Mouse (Mus musculus): ENCODE results near the gene Ankrd28. TPM values are rescaled to one million over a fixed set of nuclear protein-coding genes. Genes with fewer than 3 reads are reported as not detected.
A peak's percentile ranks its signal among the peaks of the same experiment; 100 is the strongest.

Ankrd28 gene
- total RNA-seq, 2 experiments from 2014 or later = 36.7 to 49.1 TPM

DNA sequence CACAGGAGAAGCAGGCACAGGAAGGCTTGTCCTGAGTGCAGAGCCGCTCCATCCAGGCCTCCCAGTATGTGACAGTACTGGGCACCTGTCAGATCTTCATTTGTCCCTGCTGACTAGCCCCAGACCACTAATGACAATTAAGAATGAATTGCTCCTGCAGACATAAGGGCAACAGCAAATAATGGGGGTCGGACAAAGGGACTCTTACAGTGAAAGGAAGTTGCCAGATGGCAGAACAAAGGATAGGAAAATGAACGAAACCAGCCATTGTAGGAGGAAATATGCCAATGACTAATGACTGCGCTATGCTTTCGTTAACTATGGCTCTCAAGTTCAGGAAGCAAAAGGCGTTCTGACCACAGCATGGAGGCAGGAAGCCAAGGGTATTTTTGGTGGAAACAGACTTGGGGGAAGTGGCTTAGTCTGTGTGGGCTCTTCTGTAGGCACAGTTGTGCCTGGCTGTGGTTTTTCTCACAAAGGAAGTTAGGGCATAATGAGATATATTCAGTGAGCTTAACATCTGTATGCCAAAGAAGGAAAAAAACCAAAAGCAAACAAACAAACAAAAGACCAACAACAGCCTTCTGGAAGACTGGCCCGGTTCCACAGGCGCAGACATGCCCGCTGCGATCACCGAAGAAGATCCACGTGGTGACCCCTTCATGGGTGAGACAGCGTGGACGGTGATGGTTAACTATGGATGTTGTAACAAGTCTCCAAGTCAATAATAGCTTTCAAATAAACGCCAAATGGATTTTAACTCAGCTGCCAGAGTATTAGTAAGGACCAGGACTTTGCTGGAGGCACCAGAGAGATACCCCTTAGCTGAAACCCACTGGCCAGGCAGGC, 160.6 kb downstream of the Ankrd28 start:
- no peak for DNase-seq
- intact Hi-C loops (cut with DNase I) = no loop called here

- DNase-seq = peak; percentile 76 to 79
- intact Hi-C loops (cut with DNase I) = no loop called here
These were observed 161.3 kb downstream of the Ankrd28 start for GRCm38 (mm10) chr14:31669161-31669611.

GRCm38 (mm10) chr14:31668326-31668725, 162.1 kb downstream of the Ankrd28 start:
- intact Hi-C loops (cut with DNase I) = no loop called here

GRCm38 (mm10) chr14:31667741-31668140, 162.7 kb downstream of the Ankrd28 start:
- no peak for DNase-seq
- intact Hi-C loops (cut with DNase I) = no loop called here

More at GRCm38 (mm10) chr14:31668326-31668725, 162.1 kb downstream of the Ankrd28 start:
- DNase-seq = no peak

DNA sequence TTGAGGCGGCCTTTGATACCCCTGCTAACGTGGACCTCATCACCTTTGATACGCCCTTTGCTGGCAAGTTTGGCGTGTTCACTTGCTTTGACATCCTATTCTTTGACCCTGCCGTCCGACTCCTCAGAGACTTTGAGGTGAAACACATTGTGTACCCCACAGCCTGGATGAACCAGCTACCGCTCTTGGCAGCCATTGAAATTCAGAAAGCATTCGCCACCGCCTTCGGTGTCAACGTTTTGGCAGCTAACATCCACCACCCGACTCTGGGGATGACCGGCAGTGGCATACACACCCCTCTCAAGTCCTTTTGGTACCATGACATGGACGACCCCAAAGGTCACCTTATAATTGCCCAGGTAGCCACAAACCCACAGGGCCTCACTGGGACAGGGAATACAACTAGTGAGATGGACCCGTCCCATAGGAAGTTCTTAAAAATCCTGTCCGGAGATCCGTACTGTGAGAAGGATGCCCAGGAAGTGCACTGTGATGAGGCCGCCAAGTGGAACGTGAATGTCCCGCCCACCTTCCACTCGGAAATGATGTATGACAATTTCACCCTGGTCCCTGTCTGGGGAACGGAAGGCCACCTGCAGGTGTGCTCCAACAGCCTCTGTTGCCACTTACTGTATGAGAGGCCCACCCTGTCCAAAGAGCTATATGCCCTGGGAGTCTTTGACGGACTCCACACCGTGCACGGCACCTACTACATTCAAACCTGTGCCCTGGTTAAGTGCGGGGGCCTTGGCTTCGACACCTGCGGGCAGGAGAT, 163.3 kb downstream of the Ankrd28 start:
- no peak for DNase-seq
- intact Hi-C loops (cut with DNase I) = no loop called here

- intact Hi-C loops (cut with DNase I) = no loop called here
- no peak for DNase-seq
These were observed 164.9 kb downstream of the Ankrd28 start for GRCm38 (mm10) chr14:31665566-31665940.

DNA sequence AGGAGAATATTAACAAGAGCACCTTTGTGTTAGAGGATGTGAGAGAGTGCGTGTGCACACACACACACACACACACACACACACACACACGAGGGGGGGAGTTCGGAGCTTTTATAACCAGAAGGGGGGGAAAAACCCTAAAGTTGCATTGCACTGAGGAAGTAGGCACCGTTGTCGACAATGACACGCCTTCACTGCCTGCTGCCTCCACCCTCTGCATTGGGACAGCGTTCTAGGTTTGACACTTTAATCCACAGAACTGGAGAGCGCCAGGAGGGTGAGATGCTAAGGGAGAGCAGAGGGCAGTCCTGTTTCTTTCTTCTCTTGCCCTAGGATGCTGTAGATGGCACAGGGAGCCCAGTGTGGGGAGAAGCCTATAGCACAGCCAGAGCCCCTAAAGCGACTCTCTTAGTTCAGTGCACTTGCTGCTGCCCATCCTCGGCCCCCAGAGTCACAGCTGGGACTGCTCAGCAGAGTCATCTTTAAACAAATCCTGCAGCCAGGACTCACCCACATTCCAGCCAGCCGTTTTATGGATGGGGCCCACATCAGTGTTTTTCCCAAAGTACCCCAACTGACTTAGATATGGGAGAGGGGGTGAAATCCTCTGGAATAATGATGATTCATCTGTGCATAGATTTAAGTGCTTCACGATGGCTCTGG, 165.4 kb downstream of the Ankrd28 start:
- intact Hi-C loops (cut with DNase I) = no loop called here
- DNase-seq = no peak

DNA sequence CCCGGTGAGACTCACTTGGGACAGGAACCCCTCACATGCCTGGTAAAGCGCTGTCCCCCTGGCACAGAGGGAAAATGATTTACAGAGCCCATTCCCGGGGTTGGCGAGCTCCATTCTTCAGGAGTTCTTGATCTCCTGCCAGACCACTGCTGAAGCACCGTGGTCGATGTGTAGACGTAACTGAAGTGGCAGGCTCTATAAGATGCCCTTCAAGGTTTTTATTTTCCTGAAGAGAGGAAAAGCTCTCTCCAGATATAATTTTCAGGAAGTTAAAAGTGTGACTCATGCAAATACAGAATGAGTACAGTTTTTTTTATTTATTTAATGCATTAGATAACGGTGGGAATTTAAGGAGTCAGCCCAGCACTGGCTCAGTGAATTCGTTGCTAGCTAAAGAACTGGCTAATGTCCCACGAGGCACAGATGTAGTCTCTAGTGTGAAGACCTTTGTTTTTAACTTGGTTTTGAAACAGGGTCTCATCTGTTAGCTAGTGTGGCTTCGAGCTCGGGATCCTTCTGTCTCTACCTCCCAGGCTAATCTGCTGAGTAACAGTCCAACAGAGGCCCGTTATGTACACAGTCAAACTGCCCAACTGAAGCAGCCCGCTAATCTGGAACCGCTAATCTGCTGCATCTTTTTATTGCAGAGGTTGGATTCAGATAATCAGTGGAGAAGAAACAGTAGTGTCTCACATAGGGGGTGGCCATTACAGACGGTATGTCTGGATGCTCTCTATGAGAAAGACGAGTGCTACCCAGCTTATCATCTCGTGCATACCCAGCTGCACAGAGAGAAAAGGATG, 166.2 kb downstream of the Ankrd28 start:
- DNase-seq = no peak
- intact Hi-C loops (cut with DNase I) = no loop called here

- intact Hi-C loops (cut with DNase I) = loop anchor here (2.0 kb wide), 1 partner anchor 117 kb away; no protein-coding TSS in a partner anchor
- DNase-seq = no peak
These were observed 166.9 kb downstream of the Ankrd28 start for GRCm38 (mm10) chr14:31663376-31664099.

DNA sequence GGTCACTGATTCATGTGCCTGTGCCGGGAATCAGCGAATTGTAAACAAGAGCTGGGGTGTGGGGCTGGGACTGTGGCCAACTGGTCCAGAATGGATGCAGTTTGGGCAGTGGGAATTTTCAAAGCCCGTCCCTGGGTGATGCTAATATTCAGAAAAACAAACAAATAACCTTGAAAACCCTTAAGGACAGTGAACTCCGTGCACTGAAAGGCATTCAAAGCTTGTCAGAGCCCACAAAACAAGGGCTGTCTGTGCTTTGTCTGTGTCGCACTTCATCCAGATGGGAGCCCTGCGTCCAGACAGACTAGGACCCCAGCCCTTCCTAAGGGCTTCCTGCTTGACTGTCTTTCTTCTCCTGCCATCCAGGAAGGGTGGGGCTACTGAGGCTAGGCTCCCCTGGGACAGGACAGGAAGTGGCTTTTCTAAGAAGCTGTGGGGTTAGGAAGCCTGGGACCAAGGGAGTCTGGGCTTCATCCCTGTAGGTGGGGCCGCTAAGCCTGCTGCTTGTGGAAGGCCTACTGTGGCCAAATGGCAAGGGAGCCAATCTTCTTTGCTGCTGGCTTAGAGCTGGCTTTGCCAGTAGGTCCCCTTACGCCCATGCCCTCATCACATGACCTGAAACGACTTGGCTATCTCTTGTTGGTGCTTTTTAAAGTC, 167.8 kb downstream of the Ankrd28 start:
- intact Hi-C loops (cut with DNase I) = loop anchor here (2.0 kb wide), 1 partner anchor 118 kb away; no protein-coding TSS in a partner anchor
- peak; percentile 77 to 78 for DNase-seq

DNA sequence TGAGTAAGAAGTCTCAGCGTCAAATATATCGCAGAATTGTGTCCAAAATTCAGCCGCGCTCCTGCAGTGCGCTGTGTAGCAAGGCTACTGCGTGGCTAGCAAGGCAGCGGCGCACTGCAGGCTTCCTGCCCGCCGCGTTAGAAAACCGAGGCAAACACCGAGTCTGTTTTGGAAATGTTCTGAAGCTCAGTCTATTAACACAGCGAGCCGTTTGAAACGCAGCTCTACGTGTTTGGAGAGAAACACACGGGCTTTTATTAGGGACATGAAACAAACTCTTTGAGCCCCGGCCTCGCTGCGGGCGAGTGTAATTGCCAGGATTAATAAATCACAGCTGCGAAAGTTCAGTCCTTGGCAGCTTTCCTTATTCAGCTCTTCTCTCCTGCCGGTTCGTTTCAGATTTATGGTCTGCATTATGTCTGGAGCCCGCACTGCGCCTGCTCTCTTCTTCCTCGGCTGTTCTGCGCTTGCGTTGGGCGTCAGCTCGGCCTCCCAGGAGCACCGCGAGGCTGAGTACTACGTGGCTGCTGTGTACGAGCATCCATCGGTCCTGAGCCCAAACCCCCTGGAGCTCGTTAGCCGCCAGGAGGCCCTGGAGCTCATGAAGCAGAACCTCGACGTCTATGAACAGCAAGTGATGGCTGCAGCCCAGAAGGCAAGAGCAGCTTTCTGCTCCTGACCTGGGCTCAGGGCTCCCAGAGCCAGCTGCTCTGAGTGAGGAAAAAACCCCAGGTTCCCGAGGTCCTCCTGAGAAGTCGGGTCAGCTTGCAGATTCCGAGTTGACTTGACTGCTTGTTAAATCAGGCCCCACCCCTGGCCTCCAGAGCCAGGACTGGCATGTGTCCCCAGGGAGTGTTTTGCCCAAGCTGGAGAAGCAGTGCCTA, 168.5 kb downstream of the Ankrd28 start:
- peak; percentile 84 to 86 for DNase-seq
- intact Hi-C loops (cut with DNase I) = loop anchor here (2.0 kb wide), 1 partner anchor 119 kb away; no protein-coding TSS in a partner anchor

- intact Hi-C loops (cut with DNase I) = no loop called here
These were observed 169.9 kb downstream of the Ankrd28 start for GRCm38 (mm10) chr14:31660312-31661093.

DNA sequence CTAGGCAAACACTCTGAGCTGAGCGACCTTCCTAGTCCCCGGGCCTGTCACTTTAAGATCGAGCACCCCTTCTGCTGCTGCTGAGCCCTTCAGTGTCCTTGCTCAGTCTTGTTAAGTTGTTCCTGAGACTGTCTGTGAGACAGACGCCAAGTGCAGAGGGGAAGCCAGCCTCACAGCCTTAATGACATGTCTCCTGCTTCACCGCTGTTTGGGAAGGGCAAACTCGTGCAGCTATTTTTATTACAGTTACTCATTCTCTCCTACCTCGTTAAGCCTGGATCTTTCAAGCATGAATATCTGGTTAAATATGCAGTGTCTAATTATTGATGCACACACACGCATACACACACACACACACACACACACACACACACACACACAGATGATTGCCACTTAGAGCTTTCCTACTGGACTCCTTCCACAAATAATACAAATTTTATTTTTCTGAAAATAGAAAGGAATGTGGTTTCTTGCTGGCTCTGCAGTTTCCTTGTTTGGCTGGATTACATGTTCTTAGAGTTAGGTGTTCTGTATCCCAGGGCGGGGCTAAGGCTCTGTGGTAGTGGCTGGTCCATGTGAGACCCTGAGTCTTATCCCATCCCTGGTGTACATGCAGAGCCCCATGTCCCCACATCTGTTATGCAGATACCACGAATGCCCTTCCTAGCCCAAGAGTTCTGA, 170.8 kb downstream of the Ankrd28 start:
- peak in 1 of 2 experiments; percentile 57 for DNase-seq
- intact Hi-C loops (cut with DNase I) = loop anchor here (5.0 kb wide), 2 partner anchors 38 to 418 kb away; no protein-coding TSS in a partner anchor

More at GRCm38 (mm10) chr14:31660312-31661093, 169.9 kb downstream of the Ankrd28 start:
- DNase-seq = no peak

DNA sequence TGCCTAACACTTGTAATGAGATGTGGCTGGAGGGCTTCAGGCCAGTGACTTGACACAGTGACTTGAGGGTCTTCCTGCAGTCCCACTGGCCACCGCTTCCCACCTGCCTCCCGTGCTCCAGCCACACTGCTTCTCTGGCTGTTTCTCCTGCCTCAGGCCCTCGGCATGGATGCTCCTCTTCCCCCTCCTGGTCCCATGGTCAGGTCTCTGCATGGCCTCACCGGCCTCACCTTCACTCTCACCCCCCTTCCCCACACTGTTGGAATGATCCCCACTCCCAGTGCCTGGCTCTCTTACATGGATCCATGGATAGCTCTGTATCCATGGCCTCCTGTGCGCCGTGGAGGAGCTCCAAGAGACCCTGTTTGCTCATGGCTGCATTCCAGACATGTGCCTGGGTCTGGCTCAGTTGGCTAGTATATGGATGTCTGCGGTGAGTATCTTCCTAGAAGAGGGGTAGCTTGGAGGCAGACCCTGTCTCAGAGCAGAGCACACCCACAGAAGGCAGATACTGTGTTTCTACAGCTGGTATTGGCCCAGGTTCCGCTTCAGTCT, 172.2 kb downstream of the Ankrd28 start:
- intact Hi-C loops (cut with DNase I) = loop anchor here (5.0 kb wide), 2 partner anchors 39 to 419 kb away; no protein-coding TSS in a partner anchor
- DNase-seq = no peak

- intact Hi-C loops (cut with DNase I) = loop anchor here (2.0 to 5.0 kb wide), 3 partner anchors 40 to 420 kb away; no protein-coding TSS in a partner anchor
These were observed 173.4 kb downstream of the Ankrd28 start for GRCm38 (mm10) chr14:31656857-31657645.

More at GRCm38 (mm10) chr14:31656857-31657645, 173.4 kb downstream of the Ankrd28 start:
- peak in 1 of 2 experiments; percentile 50 for DNase-seq
